Mouse (Mus musculus) heart, adult 8-10 months (tissue): ENCODE measurements around the gene Gnai1. TPM values are rescaled to one million over a fixed set of nuclear protein-coding genes. Genes with fewer than 3 reads are reported as not detected.

Experiments
- DNase-seq: peaks from one replicate; pipeline ENCODE4 v3.0.0; 2022; ENCODE audit warnings: low spot score
- total RNA-seq, 4 experiments: library from RNA; stranded (reverse); gene quantifications; 2 replicates each; pipeline ENCODE4 v1.2.4; 2022

Gnai1 gene
- total RNA-seq, 4 experiments from 2014 or later, result 3.9 to 5.1 (median 4.4) TPM

DNA sequence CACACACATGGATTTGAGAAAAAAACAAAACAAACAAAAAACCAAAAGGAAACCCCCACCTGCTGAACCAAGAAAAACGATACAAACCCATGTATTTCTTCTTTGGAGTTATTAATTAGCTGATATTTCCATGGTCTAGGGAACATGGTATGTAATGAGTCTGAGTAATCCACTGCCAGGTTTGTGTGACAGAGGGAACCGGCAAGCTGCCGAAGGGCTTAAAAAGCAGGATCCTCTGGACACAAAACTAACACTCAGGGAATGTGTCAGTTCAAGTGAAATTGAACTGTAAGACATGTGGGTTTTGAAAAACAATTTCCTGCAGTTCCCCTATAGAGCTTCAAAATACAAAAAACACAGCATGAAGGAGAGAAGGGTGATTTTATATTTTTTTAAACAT, 72.1 kb downstream of the Gnai1 start:
- DNase-seq, result no peak

DNA sequence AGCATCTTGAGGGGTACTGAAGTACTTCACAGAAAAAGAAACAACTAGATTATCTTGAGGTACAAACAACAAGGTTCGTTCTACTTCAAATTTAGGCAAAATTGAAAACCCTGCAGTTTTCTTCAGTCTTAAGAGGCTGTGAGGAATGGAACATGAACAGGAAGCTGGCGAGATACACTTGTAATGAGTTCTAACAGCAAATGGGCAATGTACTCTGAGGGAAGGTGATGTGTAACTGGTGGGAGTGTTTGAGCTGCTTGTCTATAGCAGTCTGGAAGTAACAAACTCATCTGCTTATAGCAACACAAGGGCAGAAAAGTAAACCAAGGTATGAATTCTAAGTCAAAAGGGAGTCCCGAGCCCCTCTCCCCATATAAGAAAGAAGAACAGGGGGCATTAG, 78.1 kb downstream of the Gnai1 start:
- DNase-seq, result no peak

DNA sequence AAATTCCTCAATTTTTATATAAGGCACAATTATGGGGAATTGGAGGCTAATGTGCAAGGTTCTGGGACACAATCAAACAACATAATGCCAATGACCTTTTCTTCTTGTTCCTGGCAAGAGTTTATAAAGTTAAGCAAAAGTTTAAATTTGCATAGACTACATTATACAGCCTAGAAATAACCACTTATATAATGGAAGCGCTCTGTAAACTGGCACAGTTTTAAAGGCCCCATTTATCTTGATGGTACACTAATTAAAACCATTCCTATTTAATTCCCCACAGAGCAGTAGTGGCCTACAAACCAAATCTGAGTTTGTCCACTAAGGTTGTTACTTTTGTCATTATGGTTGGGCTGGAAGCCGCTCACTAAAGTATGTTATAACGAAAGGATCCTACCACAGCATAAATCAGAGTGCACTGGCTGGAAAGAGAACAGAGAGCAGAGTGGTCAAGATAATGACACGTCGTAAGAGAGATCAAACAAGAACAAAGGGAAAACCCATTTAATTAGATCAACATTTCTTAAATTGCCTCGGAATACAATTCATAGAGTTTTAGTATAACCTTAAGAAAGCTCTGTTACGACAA, 85.7 kb downstream of the Gnai1 start:
- no peak for DNase-seq

DNA sequence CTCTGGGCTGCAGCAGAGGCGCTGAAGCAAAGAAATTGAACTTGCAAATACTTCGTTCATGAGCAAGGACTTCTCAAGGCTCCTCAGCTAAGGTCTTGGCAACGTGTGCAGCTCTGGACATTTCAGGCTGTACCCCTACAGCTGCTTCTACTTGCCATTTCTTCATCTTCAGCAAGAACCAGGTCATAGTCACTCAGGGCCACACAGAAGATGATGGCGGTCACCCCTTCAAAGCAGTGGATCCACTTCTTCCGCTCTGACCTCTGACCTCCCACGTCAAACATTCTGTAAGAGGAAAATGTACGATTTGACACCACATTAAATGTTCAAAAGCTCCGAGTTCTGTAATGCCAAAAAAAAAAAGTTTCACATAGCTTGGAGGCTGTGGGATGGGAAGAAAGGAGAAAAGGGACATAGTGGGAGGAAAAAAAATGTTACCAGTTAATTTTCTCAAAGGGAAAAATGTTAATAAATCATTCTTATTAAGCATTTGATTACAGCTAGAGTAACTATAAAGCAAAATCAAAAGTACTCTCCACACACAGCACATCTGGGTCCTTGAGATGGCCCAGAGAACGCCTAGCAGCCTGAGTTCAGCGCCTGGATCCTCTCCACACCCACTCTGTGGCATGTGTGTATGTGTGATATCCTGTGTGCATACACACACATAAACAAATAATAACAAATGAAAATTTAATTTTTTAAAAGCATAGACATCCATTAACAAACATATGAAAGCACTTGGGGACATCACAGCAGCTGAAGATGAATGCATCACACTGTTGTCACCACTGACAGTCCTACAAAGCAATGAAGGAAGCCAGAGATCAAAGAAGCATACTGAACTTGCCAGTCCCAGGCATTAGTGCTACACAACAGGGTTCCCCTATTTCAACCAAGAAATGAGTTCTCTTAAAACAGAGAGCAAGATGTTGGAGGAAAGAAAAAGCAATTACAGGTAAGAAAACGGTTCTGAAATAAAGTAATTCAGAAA, 86.6 kb downstream of the Gnai1 start:
- no peak for DNase-seq

DNA sequence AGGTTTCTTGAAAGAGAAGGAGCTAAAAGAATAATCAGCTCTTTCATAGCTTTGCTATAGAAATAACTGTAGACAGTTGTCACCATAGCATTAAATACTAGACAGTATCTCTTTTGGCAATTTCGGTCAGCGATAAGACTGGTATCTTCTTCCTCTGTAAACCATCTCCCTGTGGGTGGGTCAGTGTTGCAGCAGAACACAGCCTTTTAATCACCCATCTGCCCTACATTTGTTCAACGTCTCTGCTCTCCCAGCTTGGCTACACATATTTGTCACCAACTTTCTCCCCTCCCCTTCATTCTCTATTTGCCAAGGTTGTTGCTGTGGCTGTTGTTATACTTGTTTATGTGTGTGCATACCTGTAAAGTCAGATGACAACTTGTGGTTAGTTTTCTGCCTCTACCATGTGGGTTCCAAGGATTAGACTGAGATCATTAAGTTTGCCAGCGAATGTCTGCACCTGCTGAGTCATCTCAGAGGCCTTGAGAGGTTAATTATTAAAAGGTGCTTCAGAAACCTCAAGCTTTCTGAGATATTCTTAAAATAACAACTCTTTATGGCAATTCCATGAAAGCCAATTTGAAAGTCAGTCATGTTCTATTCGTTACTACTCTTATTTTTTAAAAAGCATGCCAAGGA, 109.7 kb downstream of the Gnai1 start:
- no peak for DNase-seq

DNA sequence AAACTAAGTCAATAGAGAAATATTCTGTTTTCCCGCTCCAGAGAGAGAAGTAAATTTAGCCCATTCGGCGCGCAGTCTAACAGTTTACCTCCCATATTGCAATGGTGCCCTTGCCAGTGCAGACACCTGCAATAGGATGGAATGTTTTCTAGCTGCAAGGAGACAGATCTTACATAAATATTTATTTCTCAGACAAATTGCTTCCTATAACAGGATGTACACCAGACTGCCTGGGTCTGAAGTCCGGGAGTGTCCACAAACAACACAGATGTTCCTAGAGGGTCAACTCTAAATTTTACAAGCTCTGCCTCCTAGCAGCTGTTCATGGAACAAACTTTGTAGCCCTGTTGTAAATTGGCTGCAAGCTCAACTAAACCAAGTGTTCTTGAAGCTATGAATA, 111.0 kb downstream of the Gnai1 start:
- no peak for DNase-seq

DNA sequence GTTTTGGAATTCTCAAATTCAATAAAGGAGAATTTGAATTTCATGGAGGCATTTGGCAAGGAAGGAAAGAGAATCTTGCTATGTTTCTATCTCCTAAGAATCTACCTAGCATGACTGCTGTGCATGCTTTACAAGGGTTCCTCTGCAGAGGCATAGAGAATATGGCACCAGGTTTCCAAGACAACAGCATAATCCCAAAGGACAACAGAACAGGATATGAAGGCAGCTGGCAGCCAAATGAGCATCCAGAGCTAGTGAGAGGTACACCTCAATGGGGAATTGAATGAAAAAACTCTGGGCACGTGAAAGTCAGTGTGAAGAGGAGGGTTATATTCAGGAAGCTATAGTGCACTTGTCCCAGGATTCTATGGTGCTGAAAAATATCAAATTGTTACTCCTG, 130.8 kb downstream of the Gnai1 start:
- no peak for DNase-seq

DNA sequence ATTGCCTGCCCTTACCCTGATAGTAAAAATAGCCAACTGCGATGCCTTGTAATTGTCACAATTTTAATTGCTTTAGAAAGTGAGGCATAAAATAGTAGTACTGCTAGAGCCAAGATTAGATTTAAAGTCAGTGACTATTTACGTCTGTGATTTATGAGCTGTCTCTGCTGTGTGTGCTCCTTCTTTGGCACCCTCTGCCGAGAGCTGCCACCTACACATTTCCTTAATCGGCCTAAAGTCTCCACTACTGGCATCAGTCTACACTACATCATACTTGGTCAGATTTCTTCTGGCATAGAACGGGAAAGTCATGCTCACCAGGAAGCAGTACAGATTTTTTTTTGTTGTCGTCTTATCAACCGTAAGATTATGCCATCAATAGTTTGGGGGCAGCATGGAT, 131.3 kb downstream of the Gnai1 start:
- DNase-seq, result no peak

DNA sequence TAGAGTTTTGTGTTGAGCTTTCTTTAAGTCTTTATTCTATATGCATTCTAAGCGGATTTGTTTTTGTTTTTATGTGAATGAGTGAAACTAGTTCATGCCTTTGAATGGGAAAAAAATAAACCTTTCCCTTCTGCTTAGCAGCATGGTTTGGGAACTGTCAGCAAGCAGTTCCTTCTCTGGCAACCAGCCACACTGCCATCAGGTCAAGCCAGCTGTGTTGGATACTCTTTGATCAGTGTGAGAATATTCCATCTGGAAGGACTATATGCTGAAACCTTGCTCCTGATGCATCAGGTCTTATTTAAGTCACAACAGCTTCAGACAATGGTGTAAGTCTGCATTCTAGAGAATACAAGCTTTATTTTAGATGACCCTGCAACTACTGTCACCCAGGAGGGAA, 139.3 kb downstream of the Gnai1 start:
- DNase-seq, result no peak

DNA sequence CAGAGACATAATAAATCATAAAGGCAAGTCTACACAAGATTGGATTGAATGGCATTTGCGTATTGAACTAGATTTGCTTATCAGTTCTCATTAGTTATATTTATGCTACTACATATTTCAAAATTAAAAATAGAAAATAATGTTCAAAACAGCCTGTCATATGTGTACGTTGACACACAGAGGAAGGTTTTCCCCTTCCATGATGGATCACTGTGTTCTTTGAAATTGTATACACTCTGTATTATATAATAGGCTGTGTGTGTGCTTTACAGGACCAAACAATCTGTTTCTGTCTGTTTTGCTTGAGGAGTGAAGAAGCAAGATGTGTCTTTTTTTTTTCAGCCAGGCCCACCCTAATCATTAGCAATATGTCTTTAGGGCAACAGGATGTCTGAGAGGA, 141.9 kb downstream of the Gnai1 start:
- DNase-seq, result no peak

DNA sequence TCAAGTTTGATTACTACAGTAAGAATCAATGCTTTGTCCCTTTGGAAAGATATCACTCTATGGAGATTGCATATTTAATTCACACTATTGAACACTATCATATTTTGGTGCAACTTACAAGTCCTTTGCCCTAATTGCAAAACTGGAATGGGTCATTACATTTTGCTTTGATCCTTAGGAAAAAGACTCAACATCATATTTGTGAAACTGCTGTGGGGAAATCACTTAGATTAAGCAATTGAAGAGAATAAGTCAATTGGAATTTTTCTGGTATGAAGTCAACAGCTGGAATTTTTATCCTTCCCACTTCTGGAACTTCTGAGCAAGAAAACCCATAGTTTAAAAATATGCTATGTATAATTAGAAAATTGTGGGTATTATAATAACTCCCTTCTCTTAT, 142.3 kb downstream of the Gnai1 start:
- DNase-seq, result no peak
